Mouse (Mus musculus) layer of hippocampus, postnatal 14 days (tissue): ENCODE data around the gene Atp2a3. TPM values are rescaled to one million over a fixed set of nuclear protein-coding genes. Genes with fewer than 3 reads are reported as not detected.

Experiments used
- DNase-seq, 2 experiments: peaks; one replicate each; pipeline ENCODE4 v3.0.0; 2021 to 2022; ENCODE audit warnings: low spot score in 2 of 2, mixed read lengths in 1 of 2
- total RNA-seq, 2 experiments: library from RNA; stranded (reverse); gene quantifications; 2 replicates each; pipeline ENCODE4 v1.2.3; 2021

The Atp2a3 gene
- total RNA-seq, 2 experiments from 2014 or later, result 7.9 to 8.1 TPM

DNA sequence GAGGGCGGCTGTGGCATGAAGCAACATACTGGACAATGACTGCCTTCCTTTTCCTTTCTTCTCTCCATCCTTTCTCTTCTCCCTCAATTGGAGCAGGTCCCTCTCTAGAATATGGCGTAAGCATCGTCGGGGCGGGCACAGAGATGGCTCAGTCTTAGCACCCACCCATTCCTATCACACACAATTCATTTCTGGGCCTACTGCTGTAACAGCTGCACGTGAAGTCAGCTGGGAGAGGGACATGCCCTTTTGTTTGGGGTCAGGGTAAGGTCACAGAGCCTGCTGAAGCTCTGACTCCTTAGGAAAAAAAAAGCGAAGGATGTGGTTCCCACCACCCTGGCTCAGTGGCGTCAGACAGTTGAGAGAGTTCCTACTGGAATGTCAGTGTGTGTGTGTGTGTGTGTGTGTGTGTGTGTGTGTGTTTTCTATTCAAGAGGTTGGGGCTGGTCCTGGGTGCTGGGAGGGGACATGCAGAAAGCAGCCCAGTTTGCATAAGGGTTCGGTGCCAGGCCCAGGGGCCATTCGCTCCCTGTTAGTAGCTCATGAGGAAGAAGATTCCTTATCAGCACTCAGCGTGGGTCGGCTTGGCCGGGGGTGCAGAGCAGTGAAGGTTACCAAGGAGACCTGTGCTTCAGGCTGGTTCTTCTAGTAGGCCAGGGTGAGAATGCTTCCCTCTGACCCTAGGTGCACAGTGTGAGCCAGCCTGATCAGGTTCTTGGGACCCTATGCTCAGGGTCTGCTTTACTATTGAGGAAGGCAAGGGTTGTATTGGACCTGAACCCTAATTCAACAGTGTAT, 36.8 kb downstream of the Atp2a3 start:
- no peak for DNase-seq

DNA sequence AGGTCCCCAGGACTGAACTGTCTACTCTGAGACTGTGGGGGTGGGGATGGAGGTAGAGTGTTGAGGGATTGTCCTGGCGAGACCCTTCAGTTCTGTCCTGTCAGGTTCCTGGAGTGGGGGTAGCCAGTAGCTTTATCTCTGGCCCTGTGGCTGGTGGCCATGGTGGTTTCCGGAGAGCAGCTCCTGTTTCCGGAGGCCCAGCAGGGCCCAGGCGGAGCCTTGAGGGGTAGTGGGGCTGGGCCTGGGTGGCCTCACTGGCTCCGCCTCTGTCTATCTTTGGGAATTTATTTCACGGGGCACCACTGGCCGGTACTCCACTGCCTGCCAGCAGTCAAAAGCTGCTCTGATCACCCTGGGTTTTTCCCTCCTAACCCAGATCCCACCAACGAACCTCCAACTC, 37.8 kb downstream of the Atp2a3 start, which contains the start of gene P2rx1:
P2rx1 (plus strand) TSS at position 333 of the 400 bp plus-strand sequence.
- DNase-seq, result no peak

DNA sequence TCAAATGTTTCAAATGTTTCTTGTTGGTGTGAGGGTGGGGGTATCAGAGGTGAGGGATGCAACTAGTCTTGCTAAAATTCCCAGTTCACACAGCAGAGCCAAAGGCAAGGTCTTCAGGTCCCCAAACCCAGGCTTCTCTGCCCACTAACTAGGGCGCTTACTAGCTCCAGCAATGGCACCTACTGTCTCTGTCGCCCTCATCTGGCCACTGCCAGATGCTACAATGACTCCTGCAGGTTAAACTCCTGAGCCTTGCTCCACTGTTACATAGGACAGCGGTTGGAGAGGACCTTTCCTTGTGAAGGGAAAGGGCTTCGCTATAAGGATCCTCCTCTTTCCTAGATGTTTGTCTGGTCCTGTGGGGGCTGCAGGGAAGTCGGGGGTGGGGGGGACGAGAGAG, 40.1 kb downstream of the Atp2a3 start:
- peak; percentile 56 to 70 for DNase-seq

DNA sequence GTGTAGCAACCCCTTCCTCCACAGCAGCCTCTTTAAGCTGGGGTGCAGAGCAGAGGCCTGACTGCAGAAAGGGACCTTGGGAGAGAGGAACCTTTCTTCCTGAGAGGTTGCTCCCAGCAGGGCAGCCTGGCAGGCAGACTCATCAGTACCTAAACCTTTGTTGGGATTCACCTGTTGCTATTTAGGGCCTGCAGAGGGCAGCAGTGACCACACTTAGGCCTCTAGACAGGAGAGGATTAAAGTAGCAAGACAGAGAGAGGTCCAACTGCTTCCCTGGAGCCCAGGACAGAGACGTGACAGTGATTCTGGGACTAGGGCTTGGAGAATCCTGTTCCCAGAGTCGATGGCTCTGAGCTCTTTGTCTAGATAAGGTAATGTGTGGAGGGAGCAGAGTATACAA, 45.4 kb downstream of the Atp2a3 start:
- DNase-seq, result no peak

DNA sequence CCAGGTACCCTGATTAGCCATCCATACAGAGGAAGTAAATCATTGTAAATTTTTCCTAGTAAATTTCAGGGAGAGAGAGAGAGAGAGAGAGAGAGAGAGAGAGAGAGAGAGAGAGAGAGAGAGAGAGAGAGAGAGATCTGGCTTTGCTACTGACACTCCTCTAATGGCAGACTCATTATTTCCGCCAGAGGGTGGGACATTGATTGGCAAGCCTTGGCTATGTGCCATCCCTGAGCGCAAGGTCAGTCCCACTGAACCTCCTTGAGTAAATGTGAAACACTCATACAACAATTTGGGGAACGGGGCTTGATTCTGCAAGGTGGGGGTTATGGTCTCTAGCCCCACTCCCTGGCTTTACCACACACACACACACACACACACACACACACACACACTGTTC, 46.1 kb downstream of the Atp2a3 start:
- no peak for DNase-seq

DNA sequence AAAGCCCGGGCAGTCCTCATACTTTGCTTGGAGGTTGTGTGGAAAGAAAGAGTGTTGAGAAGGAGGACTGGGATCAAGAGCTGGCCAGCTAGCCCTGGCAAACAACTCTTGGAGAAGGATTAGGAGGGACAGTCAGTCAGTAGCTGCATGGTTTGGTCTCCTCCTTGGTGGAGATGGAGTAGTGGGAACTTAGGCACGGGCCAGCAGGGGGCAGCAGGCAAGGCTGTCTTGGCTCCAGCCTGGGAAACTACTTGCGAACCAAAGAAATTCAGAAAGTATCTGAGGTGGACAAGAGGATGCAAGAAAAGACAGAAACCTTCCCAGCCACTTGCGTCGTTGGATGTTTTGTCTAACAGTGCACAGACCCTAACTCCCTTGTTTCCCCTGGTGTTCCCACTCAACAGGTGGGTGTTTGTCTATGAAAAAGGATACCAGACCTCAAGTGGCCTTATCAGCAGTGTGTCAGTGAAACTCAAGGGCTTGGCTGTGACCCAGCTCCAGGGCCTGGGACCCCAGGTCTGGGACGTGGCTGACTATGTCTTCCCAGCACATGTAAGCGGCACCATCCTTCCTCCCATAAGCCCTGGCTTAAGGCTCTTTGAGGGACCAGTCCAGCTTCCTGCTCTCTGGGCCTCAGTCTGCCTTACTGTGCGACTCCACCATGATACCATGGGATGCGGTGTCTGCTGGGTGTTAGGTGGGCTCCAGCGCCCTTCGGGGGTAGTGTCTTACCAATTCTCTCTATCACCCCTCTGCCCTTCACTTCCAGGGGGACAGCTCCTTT, 46.9 kb downstream of the Atp2a3 start:
- DNase-seq, result no peak

DNA sequence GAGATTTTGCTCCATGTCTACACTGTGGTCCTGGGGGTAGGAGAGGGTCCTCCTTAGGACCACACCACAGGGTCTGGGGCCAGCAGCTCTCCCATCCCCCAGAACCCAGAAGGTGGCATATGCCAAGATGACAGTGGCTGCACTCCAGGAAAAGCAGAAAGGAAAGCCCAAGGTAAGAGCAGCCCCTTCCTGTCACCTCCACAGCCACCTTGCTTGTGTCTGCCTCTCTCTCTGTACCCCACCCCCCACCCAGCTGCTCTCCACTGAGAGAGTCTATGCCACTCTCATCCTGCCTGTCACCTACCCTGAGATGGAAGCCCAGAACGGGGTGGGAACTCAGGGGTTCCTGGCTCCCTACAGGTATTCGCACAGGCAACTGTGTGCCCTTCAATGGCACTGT, 47.9 kb downstream of the Atp2a3 start:
- DNase-seq, result no peak

DNA sequence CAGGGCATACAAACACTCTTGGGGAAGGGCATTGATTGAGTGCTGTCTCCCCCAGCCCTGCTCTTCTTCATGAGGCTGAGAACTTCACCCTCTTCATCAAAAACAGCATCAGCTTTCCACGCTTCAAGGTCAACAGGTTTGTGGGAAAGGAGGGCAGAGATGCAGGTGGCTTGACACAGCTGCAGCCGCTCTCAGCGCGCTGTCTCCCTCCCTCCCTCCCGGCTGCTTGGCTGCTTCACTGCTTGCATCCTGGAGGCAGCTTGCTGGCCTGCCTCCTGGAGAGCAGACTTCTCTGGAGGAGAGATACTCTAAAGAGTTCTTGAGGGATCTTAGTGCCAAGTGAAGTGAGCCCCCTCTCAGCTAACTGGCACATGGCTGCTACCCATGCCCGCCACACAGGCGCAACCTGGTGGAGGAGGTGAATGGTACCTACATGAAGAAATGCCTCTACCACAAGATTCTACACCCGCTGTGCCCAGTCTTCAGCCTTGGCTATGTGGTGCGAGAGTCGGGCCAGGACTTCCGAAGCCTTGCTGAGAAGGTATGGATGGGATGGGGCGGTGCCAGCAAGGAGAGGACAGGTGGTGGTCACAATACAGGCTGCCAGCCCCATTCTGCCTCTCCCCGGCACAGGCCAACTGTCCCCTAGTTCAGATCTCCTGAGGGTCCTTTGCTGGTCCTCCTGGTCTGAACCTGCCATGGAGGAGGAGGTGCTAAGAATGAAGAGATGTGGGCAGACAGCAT, 48.7 kb downstream of the Atp2a3 start:
- no peak for DNase-seq

DNA sequence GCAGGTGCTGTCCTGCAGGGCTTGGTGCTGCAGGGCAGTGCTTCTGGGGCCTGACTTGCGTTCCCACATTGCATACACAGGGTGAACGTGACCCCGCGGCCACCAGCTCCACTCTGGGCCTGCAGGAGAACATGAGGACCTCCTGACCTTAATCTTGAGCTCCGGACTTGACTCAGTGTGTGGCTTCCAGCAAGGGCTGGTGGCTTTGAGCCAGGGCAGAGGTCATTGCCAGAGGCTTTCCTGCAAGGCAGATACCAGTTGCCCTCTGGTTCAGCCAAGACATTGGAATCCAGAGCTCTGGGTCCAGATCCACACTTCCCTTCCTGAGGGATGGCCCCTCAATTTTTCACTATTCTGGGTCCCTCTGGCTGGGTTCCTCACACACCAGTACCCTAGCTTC, 53.0 kb downstream of the Atp2a3 start:
- no peak for DNase-seq

DNA sequence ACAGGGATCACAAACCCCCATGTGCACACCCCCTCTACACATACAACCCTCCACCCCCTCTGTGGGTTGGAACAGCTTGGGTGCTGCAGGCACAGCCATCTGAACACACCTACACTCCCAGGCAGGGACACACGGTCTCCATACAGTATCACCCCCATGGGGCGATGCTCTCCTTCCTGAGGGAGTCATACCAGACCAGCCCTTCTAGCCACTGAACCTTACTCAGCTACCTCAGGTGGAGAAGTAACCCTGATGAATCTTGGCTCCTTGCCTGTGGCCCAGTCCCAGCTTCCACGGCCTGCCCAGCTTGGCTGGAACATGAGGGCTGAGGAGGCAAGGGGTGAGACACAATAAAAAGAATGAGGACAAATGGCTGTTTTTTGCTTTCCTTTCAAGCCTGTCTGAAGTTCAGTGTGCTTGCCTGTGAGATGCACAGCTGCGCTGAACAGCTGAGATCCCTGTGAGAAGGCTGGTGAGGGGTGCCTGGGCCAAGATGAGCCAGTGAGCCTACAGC, 53.9 kb downstream of the Atp2a3 start:
- peak; percentile 70 to 77 for DNase-seq

DNA sequence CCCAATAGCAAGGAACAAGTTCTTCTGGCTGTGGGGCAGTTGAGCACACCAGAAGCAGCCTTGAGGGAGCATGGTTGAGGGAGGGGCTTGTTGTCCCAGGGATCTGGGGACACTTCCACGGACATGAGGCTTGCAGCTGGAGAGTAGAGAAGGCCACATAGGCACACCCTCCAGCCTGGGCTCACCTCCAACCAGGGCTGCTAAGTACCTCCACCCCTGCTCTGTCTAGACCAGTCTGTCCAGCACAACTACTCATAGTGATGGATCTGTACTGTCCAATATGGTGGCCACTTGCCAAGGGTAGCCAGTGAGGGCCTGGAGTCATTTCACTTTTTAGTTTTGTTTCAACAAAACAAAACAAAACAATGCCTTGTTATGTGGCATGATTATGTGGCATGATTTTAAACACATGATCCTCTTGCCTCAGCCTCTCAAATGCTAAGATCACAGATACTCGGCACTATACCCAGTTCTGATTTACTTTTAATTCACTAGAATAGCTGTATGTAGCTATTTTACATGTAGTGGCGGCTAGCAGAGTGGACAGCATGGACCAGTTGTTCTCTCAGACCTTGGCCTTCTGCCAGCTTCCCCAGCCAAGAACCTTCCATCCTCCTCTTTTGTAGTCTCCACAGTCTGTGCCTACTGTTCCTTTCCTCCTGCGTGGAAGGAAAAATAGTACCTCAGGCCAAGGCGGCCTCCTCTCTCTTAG, 54.6 kb downstream of the Atp2a3 start:
- DNase-seq, result no peak

DNA sequence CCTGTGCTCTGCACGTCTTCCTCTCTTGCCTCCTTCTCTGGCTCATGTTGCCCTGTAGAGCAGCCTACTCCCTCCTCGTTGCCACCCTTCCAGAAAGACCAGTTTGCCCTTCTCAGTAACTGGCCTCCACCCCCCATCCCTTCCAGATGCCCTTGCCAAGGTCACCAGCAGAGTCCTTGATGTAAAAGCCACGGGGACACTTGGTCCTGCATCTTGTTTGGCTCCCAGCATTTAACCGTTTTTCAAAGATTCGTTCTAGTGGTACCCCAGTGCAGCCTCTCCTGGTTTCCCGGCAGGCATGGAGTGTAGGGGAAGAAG, 55.1 kb downstream of the Atp2a3 start:
- DNase-seq, result no peak

DNA sequence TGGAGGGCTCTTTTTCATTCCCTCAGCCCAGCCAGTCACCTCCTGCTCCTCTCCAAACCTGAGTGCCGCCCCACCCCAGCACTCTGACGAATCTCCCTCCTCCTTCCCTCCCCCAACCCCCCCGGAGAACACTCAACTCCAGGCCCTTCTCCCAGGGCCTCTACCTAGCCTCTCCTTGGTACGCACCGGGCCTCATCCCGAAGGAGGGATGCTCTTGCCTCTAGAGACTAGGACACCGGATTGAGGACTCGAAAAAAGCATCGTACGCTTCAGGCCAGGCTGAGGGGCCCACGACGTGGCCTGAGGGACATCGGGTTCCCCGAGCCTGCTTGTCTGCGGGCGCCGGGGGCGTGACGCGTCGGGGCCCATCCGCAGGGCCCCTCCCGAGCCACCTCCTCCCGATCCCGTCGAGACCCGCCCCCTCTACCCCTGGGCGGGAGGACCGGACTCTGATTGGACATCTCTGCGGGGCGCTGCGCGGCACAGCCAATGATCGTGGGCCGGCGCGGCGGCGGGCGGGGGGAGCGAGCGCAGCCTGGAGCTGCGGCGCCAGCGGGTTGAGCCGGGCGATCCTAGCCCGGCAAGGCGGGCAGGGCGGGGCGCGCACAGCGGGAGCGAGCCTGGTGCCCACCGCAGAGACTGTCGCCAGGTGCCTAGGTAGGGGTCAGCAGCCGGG, 57.6 kb downstream of the Atp2a3 start, which contains the start of gene Camkk1:
Camkk1 (plus strand) TSS at position 538 of the 676 bp plus-strand sequence.
- peak; percentile 91 to 96 for DNase-seq

DNA sequence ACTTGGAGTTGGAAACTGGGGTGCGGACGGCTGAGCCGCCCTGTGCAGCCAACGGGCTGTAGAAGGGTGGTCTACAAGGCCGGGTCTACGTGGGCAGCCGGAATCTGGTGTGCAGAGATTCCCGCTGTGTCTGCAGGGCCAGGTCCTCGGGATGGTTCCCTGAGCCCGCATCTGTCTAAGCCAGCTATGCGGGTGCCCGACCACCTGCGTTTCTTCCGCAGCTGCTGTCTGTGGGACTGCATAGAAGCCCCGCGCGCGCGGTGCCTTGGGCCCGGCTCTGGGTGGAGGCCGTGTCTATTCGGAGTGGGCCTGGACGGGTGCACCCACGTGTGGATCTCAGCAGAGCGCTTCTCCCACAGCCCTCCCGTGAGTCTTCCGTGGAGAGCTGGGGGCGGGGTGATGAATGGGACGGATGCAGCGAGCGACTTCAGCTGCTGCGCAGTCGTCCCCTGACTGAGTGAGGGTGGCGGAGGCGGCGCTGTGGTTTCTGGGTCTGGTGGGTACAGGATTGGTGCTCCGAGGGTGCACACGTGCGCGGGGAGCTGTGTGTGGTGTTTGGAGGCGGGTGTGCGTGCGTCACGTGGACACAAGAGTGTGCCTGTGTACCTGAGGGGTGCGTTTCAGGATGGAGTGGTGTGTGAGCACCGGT, 58.3 kb downstream of the Atp2a3 start:
- DNase-seq, result peak; percentile 67 to 80

DNA sequence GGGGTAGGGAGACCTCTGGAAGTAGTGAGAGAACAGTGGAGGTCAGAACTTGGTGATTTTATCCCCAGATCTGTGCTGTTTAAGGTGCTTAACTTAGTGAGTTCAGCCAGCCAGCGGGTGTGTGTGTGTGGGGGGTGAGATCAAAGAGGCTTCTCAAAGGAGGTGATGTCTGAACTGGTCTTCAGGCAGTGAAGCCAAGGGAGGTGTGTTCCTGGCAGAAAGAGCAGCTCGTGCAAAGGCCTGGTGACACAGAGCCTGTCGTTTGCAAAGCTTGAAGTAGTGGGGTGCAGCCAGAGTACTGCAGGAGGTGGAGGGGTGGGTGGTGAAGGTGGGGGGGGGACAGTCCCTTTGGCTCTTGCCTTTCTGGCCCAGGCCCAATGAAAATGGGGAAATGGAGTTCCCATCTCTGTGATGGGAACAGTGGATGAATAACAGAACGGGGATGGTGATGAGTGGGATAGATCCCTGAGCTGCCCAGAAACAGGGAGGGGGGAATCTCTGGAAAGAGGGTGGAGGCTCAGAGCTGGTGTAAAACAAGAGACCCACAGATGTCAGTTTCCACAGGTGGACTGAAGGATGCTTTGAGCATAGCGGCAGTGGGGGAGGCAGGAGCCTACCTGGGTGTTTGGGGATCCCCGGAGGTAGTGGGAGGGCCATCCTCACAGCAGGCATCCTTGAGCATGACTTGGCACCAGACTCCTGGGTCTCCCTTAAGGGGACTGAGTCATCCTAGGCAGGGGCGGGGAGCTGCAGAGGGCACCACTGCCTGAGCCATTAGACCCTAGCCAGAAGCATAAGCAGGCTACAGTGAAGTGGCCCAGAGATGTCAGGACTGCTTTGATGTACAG, 60.2 kb downstream of the Atp2a3 start:
- no peak for DNase-seq

DNA sequence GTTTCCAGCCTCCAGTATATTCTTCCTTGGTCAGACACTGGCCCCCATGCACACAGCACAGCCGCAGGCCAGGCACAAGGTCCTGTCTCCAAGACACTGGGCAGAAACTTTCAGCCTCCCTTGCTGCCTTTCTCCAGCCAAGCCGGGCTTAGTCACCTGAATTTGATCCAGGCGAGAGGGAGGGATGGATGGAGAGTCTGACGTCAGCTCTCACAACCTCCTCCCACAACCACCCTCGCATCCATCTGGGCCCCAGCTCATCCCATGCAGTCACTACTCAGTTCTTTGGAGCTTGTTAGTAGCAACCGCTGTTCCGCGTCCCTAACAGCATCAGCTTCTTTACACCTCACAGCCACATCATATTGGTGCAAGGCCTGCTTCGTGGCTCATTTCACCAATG, 62.1 kb downstream of the Atp2a3 start:
- peak in 1 of 2 experiments; percentile 84 for DNase-seq

DNA sequence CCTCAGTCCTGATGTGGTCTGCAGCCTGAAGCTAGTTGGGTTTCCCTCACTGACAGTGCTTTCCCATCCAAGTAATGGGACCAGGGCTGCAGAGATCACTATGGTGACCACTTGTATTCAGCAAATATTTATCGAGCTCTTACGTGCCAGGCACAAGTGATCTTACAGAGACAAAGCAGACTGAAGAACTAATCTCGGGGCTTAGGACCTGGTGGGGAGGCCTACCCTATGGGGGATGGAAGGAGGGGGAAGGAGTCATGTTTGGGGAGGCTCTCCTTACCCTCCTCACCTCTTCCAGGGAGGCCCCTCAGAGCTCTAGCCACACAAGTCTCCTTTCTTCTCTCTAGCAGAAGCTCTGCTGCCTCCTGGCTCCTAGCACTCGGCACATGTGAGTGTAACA, 62.9 kb downstream of the Atp2a3 start:
- no peak for DNase-seq

DNA sequence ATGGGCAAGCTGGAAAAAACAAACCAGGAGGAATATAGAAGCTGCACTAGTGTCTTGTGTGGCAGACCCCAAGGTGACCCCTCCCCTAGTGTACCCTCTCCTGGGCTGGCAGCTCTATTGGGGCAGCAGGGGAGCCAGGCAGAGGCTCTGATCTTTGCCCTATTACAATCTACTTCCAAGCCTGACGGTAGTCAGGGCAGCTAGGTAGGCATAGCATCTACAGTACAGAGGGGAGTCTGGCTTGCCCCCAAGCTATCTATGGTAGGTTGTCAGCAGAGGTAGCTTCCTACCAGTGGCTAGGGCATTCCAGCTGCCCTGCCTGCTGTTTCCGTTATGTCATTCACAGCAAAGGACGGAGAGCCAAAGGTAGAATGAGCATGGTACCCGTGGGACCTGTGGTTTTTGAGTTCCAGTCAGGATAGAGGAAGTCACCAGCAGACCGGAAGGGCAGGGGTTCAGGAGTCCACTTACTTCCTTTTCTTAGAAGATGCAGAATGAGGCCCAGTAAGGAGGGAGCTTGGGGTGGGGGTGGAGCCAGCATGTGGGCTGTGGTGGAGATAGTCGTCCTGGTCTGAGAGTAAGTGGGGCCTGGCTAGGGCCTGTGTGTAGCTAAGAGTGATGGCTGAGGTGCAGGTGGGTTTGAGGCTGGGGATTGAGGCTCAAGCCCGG, 63.4 kb downstream of the Atp2a3 start:
- DNase-seq, result no peak
